Mouse (Mus musculus): ENCODE results near the gene Sap30bp. TPM values are rescaled to one million over a fixed set of nuclear protein-coding genes. Genes with fewer than 3 reads are reported as not detected.

Sap30bp gene
- polyA plus RNA-seq (2016; fragmentation: Nextera tagmentation; extraction: Ambion mirVana): 23.1 and 24.5 TPM in 2 replicates

DNA sequence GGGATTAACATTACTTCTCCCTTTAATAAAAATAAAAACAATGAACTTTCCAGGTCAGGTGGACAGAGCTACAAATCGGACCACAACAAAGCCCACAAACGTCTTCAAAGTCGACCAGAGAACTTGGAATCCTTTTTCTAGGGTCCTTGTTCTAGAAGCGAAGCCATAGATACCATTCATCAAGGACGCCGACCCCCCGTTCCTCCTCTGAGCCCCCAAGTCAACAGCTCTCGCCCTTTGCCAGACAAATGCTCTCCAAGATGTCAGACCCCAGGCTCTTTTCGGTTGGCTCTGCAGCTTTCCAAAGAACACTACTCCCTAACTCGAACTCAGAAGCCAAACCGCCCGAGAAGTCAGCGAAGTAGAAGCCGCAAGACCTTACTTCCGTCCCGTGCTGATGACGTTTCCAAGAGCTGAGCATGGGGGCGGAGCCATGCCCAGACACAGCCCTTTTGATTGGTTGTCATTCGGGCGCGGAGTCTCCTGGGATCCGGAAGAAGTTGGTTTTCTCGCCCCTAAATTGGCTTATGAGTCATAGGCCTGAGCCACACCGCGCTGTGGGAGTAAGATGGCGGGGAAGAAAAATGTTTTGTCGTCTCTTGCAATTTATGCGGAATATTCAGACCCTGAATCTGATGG lies at the start of gene Sap30bp, which contains the start of gene Recql5:
Gene Sap30bp (plus strand): TSS at position 175 of the 639 bp plus-strand sequence.
Gene Recql5 (minus strand): TSS at position 370 of the 639 bp plus-strand sequence.
- Histone ChIP-seq H3K27ac (peak within 1 kb of the TSS; percentile 53; the same call in 1 of the 2 replicates), H3K4me3 (peak within 1 kb of the TSS; percentile 84), H3K4me2 (peak within 1 kb of the TSS; percentile 86), H3K9ac (peak within 1 kb of the TSS; percentile 83), H3K27me3 (replicated peaks) (no peaks in the 10 kb centered on the region), H3K4me1 (peaks cover 31% of the 10 kb centered on the region), H3K9me3 (replicated peaks) (no peaks in the 10 kb centered on the region), H3K36me3 (peaks cover 49% of the 10 kb centered on the region)
- peak; percentile 99 for ATAC-seq
- WGBS (ENCODE audit: insufficient replicate concordance): under 1% methylated on average over 28 of the region's 28 CpGs

DNA sequence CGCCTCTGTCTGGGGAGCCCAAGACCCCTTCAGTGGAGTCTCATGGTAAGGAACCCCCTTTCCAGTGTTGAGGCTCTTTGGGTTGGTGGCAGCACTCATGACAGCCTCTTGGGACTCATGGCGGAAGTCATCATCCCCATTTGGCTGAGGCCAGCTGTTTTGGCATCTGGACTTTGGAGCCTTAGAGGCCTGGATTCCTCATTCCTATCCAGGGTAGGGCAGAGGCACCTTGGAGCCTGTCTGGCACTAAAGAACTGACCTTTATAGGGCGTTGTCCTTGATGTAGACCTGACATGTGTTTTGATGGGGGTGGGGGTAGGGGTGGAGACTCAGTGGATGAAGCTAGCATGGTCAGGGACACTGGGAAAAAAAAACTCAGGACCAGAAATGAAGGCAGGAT lies 48.7 kb upstream of the Sap30bp start:
- Histone ChIP-seq H3K9ac (no peak overlapping the region), H3K9me3 (replicated peaks) (no peaks in the 10 kb centered on the region), H3K27me3 (replicated peaks) (peaks cover 67% of the 10 kb centered on the region), H3K36me3 (no peaks in the 10 kb centered on the region), H3K27ac (no peak overlapping the region), H3K4me2 (no peak overlapping the region), H3K4me1 (peaks cover 6% of the 10 kb centered on the region; the same call in 1 of the 2 replicates), H3K4me3 (no peak overlapping the region)
- ATAC-seq: no peak
- 69% methylated on average over 3 of the region's 3 CpGs for WGBS (ENCODE audit: insufficient replicate concordance)

- Histone ChIP-seq H3K27me3 (replicated peaks) (peaks cover 61% of the 10 kb centered on the region), H3K9me3 (replicated peaks) (no peaks in the 10 kb centered on the region), H3K27ac (no peak overlapping the region), H3K4me1 (peaks cover 6% of the 10 kb centered on the region; the same call in 1 of the 2 replicates), H3K4me3 (no peak overlapping the region), H3K4me2 (no peak overlapping the region), H3K36me3 (no peaks in the 10 kb centered on the region), H3K9ac (no peak overlapping the region)
- ATAC-seq: no peak
- WGBS (ENCODE audit: insufficient replicate concordance): 62% methylated on average over 11 of the region's 11 CpGs
Measured at GRCm38 (mm10) chr11:115885281-115885680, 47.8 kb upstream of the Sap30bp start.

DNA sequence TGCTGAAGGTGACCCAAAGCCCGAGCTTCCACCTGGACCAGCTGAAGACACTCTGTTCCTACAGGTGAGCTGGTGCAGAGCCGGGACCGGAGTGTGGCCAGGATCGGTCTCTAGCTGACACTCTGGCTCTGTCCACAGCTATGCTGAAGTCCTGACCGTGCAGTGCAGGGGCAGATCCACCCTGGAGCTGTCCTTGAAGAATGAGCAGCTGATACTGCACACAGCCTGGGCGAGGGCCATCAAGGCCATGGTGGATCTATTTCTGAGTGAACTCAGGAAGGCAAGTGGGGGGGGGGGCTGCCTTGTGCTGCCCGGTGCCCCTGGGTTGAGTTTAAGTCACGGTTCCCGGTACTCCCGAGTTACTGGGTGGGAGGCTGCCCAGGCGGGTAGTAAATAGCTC lies 46.6 kb upstream of the Sap30bp start:
- H3K36me3 ChIP-seq: no peaks in the 10 kb centered on the region
- peaks cover 59% of the 10 kb centered on the region for H3K27me3 ChIP-seq (replicated peaks)
- 83% methylated on average over 11 of the region's 11 CpGs for WGBS (ENCODE audit: insufficient replicate concordance)
- no peak overlapping the region for H3K4me2 ChIP-seq
- no peak overlapping the region for H3K27ac ChIP-seq
- no peak overlapping the region for H3K4me3 ChIP-seq
- no peak for ATAC-seq
- no peak overlapping the region for H3K9ac ChIP-seq
- peaks cover 6% of the 10 kb centered on the region; the same call in 1 of the 2 replicates for H3K4me1 ChIP-seq
- H3K9me3 ChIP-seq (replicated peaks): no peaks in the 10 kb centered on the region

DNA sequence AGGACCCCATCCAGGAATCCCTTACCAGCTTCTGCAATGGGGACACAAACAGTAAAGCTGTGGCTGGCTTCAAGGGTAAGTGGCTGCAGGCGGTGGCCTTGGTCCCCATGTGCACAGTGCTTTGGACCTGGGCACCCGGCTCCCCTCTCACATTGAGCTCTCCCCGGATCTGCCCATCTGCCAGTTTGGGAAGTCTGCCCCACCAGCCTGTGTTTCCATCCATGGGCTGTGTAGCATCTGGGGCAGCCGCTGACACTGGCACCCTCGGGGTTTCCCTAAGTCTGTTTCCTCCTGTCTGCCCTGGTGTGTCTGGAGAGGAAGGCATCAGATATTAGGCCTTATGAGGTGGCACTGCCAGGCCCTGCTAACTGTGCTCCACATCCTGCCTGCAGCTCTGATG lies 45.1 kb upstream of the Sap30bp start:
- Histone ChIP-seq H3K27ac (no peak overlapping the region), H3K4me3 (no peak overlapping the region), H3K9ac (no peak overlapping the region), H3K4me1 (peaks cover 13% of the 10 kb centered on the region), H3K27me3 (replicated peaks) (peaks cover 44% of the 10 kb centered on the region), H3K36me3 (peaks cover 10% of the 10 kb centered on the region), H3K9me3 (replicated peaks) (no peaks in the 10 kb centered on the region), H3K4me2 (no peak overlapping the region)
- ATAC-seq: no peak
- WGBS (ENCODE audit: insufficient replicate concordance): 71% methylated on average over 5 of the region's 5 CpGs

- ATAC-seq: no peak
- WGBS (ENCODE audit: insufficient replicate concordance): 64% methylated on average over 6 of the region's 6 CpGs
- no peak overlapping the region for H3K27ac ChIP-seq
Measured at GRCm38 (mm10) chr11:115889159-115889558, 43.9 kb upstream of the Sap30bp start.

GRCm38 (mm10) chr11:115892213-115892612 lies 40.9 kb upstream of the Sap30bp start:
- Histone ChIP-seq H3K4me3 (no peak overlapping the region), H3K36me3 (peaks cover 51% of the 10 kb centered on the region), H3K27me3 (replicated peaks) (peaks cover 8% of the 10 kb centered on the region), H3K27ac (no peak overlapping the region), H3K9me3 (replicated peaks) (no peaks in the 10 kb centered on the region), H3K9ac (no peak overlapping the region), H3K4me2 (no peak overlapping the region), H3K4me1 (peaks cover 7% of the 10 kb centered on the region)
- ATAC-seq: no peak
- WGBS (ENCODE audit: insufficient replicate concordance): 63% methylated on average over 6 of the region's 6 CpGs

More at GRCm38 (mm10) chr11:115889159-115889558, 43.9 kb upstream of the Sap30bp start:
- Histone ChIP-seq H3K36me3 (peaks cover 21% of the 10 kb centered on the region), H3K27me3 (replicated peaks) (peaks cover 32% of the 10 kb centered on the region), H3K9ac (no peak overlapping the region), H3K9me3 (replicated peaks) (no peaks in the 10 kb centered on the region), H3K4me2 (no peak overlapping the region), H3K4me1 (peaks cover 7% of the 10 kb centered on the region), H3K4me3 (no peak overlapping the region)

DNA sequence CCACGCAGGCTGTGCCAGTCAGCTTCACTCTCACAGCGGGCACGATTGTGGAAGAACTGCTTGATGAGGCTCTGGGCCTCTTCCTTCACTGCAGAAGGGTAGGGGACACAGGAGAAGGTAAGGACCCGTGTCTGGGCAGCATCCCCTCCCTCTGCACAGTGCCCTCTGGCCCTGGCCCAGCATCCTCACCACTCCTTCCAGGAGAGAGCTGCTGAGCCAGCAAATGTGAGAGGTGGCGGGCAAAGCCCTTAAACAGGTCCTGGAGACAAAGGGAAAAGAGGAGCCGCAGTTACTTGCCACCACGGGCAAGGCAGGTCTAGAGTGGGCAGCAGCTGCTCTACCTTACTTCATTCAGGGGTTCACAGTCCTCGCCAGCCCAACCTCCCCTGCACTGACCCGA lies 40.0 kb upstream of the Sap30bp start:
- Histone ChIP-seq H3K4me1 (peaks cover 12% of the 10 kb centered on the region), H3K9me3 (replicated peaks) (no peaks in the 10 kb centered on the region), H3K27me3 (replicated peaks) (no peaks in the 10 kb centered on the region; the same call in none of the 2 replicates), H3K36me3 (peaks cover 51% of the 10 kb centered on the region), H3K27ac (no peak overlapping the region), H3K4me3 (no peak overlapping the region), H3K9ac (no peak overlapping the region), H3K4me2 (no peak overlapping the region)
- ATAC-seq: no peak
- WGBS (ENCODE audit: insufficient replicate concordance): 78% methylated on average over 9 of the region's 9 CpGs

GRCm38 (mm10) chr11:115894755-115895520 lies 38.1 kb upstream of the Sap30bp start:
- Histone ChIP-seq H3K27me3 (replicated peaks) (no peaks in the 10 kb centered on the region; the same call in 1 of the 2 replicates), H3K4me2 (no peak overlapping the region), H3K4me1 (peaks cover 31% of the 10 kb centered on the region), H3K36me3 (peaks cover 51% of the 10 kb centered on the region), H3K9ac (no peak overlapping the region), H3K27ac (no peak overlapping the region), H3K9me3 (replicated peaks) (no peaks in the 10 kb centered on the region), H3K4me3 (no peak overlapping the region)
- no peak for ATAC-seq
- WGBS (ENCODE audit: insufficient replicate concordance): 66% methylated on average over 14 of the region's 14 CpGs

GRCm38 (mm10) chr11:115898446-115898845 lies 34.6 kb upstream of the Sap30bp start:
- no peak for ATAC-seq
- Histone ChIP-seq H3K4me3 (no peak overlapping the region), H3K36me3 (peaks cover 49% of the 10 kb centered on the region), H3K9me3 (replicated peaks) (no peaks in the 10 kb centered on the region), H3K27me3 (replicated peaks) (no peaks in the 10 kb centered on the region), H3K4me2 (peak overlapping the region; percentile 79), H3K27ac (peak overlapping the region; percentile 100), H3K4me1 (peaks cover 59% of the 10 kb centered on the region), H3K9ac (peak overlapping the region; percentile 83)
- 50% methylated on average over 7 of the region's 7 CpGs for WGBS (ENCODE audit: insufficient replicate concordance)

DNA sequence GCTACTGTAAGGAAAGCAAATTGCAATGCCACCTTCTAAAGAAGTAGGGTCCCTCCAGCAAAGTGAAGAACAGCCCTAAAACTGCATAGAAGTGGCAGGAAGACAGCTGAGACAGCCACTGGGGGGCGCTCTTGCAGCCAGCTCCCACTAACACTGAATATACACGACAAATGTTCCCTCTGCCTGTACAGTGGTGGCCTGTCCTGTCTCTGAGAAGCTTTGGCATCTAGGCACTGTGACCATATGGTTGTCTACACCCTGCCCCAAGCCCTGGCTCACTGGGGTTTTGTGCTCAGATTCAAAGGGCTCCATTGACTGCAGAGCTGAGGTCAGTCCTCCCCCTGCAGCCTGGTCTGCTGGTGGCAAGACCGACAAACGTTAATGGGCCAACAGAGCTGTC lies 34.2 kb upstream of the Sap30bp start:
- Histone ChIP-seq H3K9ac (peak overlapping the region; percentile 83), H3K4me1 (peaks cover 63% of the 10 kb centered on the region), H3K27me3 (replicated peaks) (no peaks in the 10 kb centered on the region), H3K4me3 (peak overlapping the region; percentile 69), H3K9me3 (replicated peaks) (no peaks in the 10 kb centered on the region), H3K4me2 (peak overlapping the region; percentile 79), H3K27ac (peak overlapping the region; percentile 100), H3K36me3 (peaks cover 47% of the 10 kb centered on the region)
- WGBS (ENCODE audit: insufficient replicate concordance): 11% methylated on average over 4 of the region's 4 CpGs
- ATAC-seq: 0 out of 2 replicates have a peak, but pooled peaks have one; percentile 2

Data from liver, embryonic 12.5 days (tissue).